ENCODE assay signal across 10 mouse cellular contexts in genomic region chr9:71623871-71624569, GRCm38 (mm10). TPM values are rescaled to one million over a fixed set of nuclear protein-coding genes. Genes with fewer than 3 reads are reported as not detected.
DNase-seq lines count a peak whose midpoint lies in the region; ATAC-seq lines count a peak whose summit lies in the region.
"Had no signal": no experiment of that assay in that cellular context is flagged by ENCODE, and none has a peak within 500 bp of the region (broad histone marks: within the 10 kb centered on the region; RNA-seq: fewer than 3 reads in every experiment).

No protein-coding gene starts in this region.

- no peaks in the 10 kb centered on the region for H3K27me3 ChIP-seq in heart, embryonic 16.5 days (ENCODE audit: control insufficient read depth, insufficient read depth, low read length)
- H3K27me3 ChIP-seq: neural tube, embryonic 12.5 days had no signal

- H3K4me3 ChIP-seq in heart, embryonic 16.5 days (ENCODE audit: low read length) = no peak overlapping the region
- H3K4me3 ChIP-seq: erythroblast, embryonic 14.5 days; neural tube, embryonic 12.5 days had no signal

- no peaks in the 10 kb centered on the region for H3K9me3 ChIP-seq in heart, embryonic 16.5 days (replicated peaks; ENCODE audit: control insufficient read depth, low read length)
- H3K9me3 ChIP-seq: neural tube, embryonic 12.5 days had no signal

- H3K27ac ChIP-seq in heart, embryonic 16.5 days (ENCODE audit: low read length) = no peak overlapping the region
- H3K27ac ChIP-seq: neural tube, embryonic 12.5 days had no signal

- ATAC-seq in heart, embryonic 16.5 days (replicated peaks; ENCODE audit: extremely low read depth, insufficient read depth, low FRiP score) = peak; percentile 53; the same call in 1 of the 2 replicates
- ATAC-seq in megakaryocyte, adult 5-6 weeks (ENCODE audit: poor library complexity, severe bottlenecking) = peak; percentile 52; the same call in 1 of the 2 replicates
- no peak for ATAC-seq in erythroid progenitor cell, adult 5-6 weeks (replicated peaks; ENCODE audit: low FRiP score, poor library complexity, severe bottlenecking)

- H3K4me2 ChIP-seq in heart, embryonic 16.5 days (ENCODE audit: low read depth, low read length) = no peak overlapping the region
- H3K4me2 ChIP-seq: neural tube, embryonic 12.5 days had no signal

- no peaks in the 10 kb centered on the region for H3K36me3 ChIP-seq in heart, embryonic 16.5 days (ENCODE audit: control insufficient read depth, insufficient read depth)
- H3K36me3 ChIP-seq: neural tube, embryonic 12.5 days had no signal

- H3K9ac ChIP-seq in heart, embryonic 16.5 days (ENCODE audit: low read length) = no peak overlapping the region
- H3K9ac ChIP-seq: neural tube, embryonic 12.5 days had no signal

- DNase-seq in heart, adult 9 months (ENCODE audit: low spot score in 2 of 2) = no peak
- peak; percentile 82 for DNase-seq in ES-CJ7 (ENCODE audit: low read depth, low spot score)
- peak; percentile 76 for DNase-seq in embryo, embryonic 11 days
- peak; percentile 43 to 62 for DNase-seq in kidney, adult 8-10 months
- DNase-seq in ovary, postnatal 14 days (ENCODE audit: low spot score) = no peak

- H3K4me1 ChIP-seq in heart, embryonic 16.5 days (ENCODE audit: control insufficient read depth, insufficient read depth, low read length) = peaks cover 25% of the 10 kb centered on the region
- H3K4me1 ChIP-seq: neural tube, embryonic 12.5 days had no signal

- WGBS in heart, embryonic 16.5 days = 36% methylated on average over 4 of the region's 4 CpGs

RNA-seq across cellular contexts. Expression of gene Myzap, which starts 31.9 kb away (rescaled TPM):
- polyA plus RNA-seq in heart, embryonic 16.5 days (2015; fragmentation: Nextera tagmentation; extraction: Ambion mirVana) = 168 and 183 TPM in 2 replicates
- total RNA-seq in megakaryocyte, adult 5-6 weeks (2015) = 0.27 TPM in 1 of 2 replicates, not detected in the other
- 0.51 TPM in 1 of 2 replicates, not detected in the other for total RNA-seq in megakaryocyte, adult 5-6 weeks (2017)
- 1.3 and 2.2 TPM in 2 replicates for total RNA-seq in erythroid progenitor cell, adult 5-6 weeks (2015; ENCODE audit: low replicate concordance)
- 3.6 TPM in 1 of 2 replicates, not detected in the other for total RNA-seq in erythroid progenitor cell, adult 5-6 weeks (2017; ENCODE audit: low replicate concordance)
- polyA plus RNA-seq: erythroblast, embryonic 14.5 days had no signal

Comparison
In these comparisons a context has a peak if more than half of its experiments do, and no peak if none do; other contexts are left out.
1. DNase-seq: peak in ES-CJ7 (single experiment), embryo, embryonic 11 days (single experiment) and kidney, adult 8-10 months (2 of 2); none in heart, adult 9 months (0 of 2) and ovary, postnatal 14 days (single experiment).